Mouse (Mus musculus) neural tube, embryonic 11.5 days (tissue): Measurements from ENCODE around the gene Noa1. TPM values are rescaled to one million over a fixed set of nuclear protein-coding genes. Genes with fewer than 3 reads are reported as not detected.

Experiments
- microRNA-seq: library from miRNA; unstranded; fragments of <30 nt; microRNA quantifications from one replicate; pipeline ENCODE4, GENCODE M21; 2016
- polyA plus RNA-seq: library from polyadenylated mRNA; unstranded; fragments of >200 nt; fragmentation: Nextera tagmentation; extraction: Ambion mirVana; gene quantifications from 2 replicates; pipeline ENCODE4 v1.2.1, GENCODE M21; 2014

Noa1 gene
- polyA plus RNA-seq, 1 experiment from 2014 or later = 33.1 TPM

Small RNA genes within 50 kb of the gene (microRNA-seq; reads per million reads assigned to microRNA genes)
- 0.78 reads per million for gene Mir5098

Other genes starting within 250 kb of the Noa1 start
- 1.2 and 1.6 TPM in 2 replicates for gene Hopx, start 195.0 kb downstream of the Noa1 start, polyA plus RNA-seq
- 2.1 and 2.6 TPM in 2 replicates for gene Spink2, start 98.6 kb downstream of the Noa1 start, polyA plus RNA-seq
- gene Rest, start 44.6 kb downstream of the Noa1 start, polyA plus RNA-seq = 25.0 and 28.6 TPM in 2 replicates
- gene Polr2b, start 63 bp upstream of the Noa1 start, polyA plus RNA-seq = 103 and 115 TPM in 2 replicates
- gene Igfbp7, start 98.0 kb upstream of the Noa1 start, polyA plus RNA-seq = 19.4 and 22.6 TPM in 2 replicates